Mouse (Mus musculus): ENCODE data around the gene Smco2.
A peak's percentile ranks its signal among the peaks of the same experiment; 100 is the strongest.

DNA sequence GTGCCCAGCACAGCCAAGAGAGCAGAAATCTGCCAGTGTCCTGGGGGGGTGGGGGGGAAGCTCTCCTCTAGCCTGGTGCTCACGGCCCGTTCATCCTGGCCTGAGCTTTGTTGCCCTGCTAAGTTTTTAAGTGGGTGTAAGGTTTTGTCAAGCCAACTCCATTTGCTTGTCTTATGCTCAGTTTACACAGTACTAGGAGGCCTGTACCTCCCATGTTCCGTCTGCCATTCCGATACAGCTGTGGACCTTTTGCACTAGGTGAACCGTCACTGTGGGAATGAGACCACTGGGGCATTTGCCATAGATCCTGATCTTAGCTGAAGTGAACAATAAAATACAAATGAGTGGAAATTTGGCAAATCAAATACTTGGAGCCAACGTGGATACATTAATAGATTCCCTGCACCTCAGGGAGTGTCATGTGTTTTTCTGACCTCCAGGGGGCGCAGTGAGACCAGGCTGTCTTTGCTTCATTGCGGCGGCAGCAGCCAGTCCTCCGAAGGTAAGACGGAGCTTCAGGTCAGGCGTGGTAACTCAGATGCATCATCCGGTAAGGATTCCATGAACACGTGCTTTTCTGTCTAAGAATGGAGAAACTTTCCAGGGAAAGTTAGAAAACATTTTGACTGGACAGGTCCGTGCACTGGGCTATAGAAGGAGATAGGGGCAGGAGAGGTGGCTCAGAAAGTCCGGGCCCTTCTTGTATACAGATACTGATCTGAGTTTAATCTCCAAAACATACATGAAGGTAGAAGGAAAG is 25.0 kb upstream of the Smco2 start:
- peak; percentile 89 for TF ChIP-seq CTCF (IDR thresholded peaks at IDR 0.05; ENCODE audit: borderline replicate concordance, extremely low read depth, insufficient read depth, insufficient read length)
- no peak for TF ChIP-seq POLR2A (IDR thresholded peaks at IDR 0.05; ENCODE audit: borderline replicate concordance, extremely low read depth, insufficient read depth, insufficient read length, poor library complexity, severe bottlenecking)
